Mouse (Mus musculus): ENCODE results near the gene Rhox7a. TPM values are rescaled to one million over a fixed set of nuclear protein-coding genes. Genes with fewer than 3 reads are reported as not detected.

Gene Rhox7a
- total RNA-seq (2023) = not detected

GRCm38 (mm10) chrX:37831386-37831785 lies at the start of gene Rhox7a:
TSS of gene Rhox7a (plus strand) at chrX:37831686.

DNA sequence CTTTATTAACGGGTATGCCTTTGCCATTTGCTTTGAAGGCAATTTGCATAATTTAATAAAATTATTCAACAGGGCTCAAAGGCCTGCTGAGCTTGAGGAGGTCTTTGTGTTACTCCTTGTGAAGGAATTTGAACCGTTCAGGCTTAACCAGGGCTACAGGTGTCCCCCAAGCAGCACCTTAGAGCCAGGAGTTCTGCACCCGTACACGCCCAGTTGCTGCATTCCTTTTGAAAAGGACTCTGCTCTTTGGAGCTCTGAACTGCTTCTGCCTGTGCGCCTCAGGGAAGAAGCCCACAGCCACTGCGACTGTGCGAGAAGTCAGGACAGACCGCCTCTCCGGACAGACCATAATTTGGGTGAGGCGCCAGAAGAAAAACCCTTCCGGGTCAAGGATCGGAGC lies 4.9 kb upstream of the Rhox7a start, which contains the start of gene Rhox6:
Gene Rhox6, plus strand, starts transcription at position 301 of the 400 bp plus-strand sequence.

GRCm38 (mm10) chrX:37878844-37879243 lies 47.4 kb downstream of the Rhox7a start, which contains the start of gene Rhox8:
TSS of gene Rhox8 (minus strand) at chrX:37878944.

Other genes with a start within 250 kb of the Rhox7a start
- not detected for gene Rhox4f, start 224.0 kb upstream of the Rhox7a start, total RNA-seq (2023)
- not detected for gene Rhox3g, start 203.1 kb upstream of the Rhox7a start, total RNA-seq (2023)
- not detected for gene Rhox2g, start 188.2 kb upstream of the Rhox7a start, total RNA-seq (2023)
- not detected for gene Rhox4g, start 180.4 kb upstream of the Rhox7a start, total RNA-seq (2023)
- gene Rhox3h, start 162.9 kb upstream of the Rhox7a start, total RNA-seq (2023) = not detected
- gene Rhox2h, start 158.4 kb upstream of the Rhox7a start, total RNA-seq (2023) = not detected
- gene Rhox5, start 26.8 kb upstream of the Rhox7a start, total RNA-seq (2023) = not detected
- not detected for gene Rhox6, start 4.8 kb upstream of the Rhox7a start, total RNA-seq (2023)
- not detected for gene Rhox8, start 47.3 kb downstream of the Rhox7a start, total RNA-seq (2023)
- gene Rhox7b, start 65.5 kb downstream of the Rhox7a start, total RNA-seq (2023) = not detected
- not detected for gene Rhox9, start 70.1 kb downstream of the Rhox7a start, total RNA-seq (2023)
- not detected for gene Btg1-ps1, start 187.1 kb downstream of the Rhox7a start, total RNA-seq (2023)
- not detected for gene Btg1-ps2, start 211.4 kb downstream of the Rhox7a start, total RNA-seq (2023)
- gene Rhox10, start 234.8 kb downstream of the Rhox7a start, total RNA-seq (2023) = not detected